Mouse (Mus musculus) adrenal gland, postnatal 25 days (tissue): Measurements from ENCODE around the gene Prkn. TPM values are rescaled to one million over a fixed set of nuclear protein-coding genes. Genes with fewer than 3 reads are reported as not detected.

Experiments
- DNase-seq: peaks from one replicate; pipeline ENCODE4 v3.0.0; 2021; ENCODE audit warnings: mixed read lengths
- total RNA-seq: library from RNA; stranded (reverse); gene quantifications from 2 replicates; pipeline ENCODE4 v1.2.3, GENCODE M21; 2021

Prkn gene
- total RNA-seq, 1 experiment from 2014 or later = 10.1 TPM

DNA sequence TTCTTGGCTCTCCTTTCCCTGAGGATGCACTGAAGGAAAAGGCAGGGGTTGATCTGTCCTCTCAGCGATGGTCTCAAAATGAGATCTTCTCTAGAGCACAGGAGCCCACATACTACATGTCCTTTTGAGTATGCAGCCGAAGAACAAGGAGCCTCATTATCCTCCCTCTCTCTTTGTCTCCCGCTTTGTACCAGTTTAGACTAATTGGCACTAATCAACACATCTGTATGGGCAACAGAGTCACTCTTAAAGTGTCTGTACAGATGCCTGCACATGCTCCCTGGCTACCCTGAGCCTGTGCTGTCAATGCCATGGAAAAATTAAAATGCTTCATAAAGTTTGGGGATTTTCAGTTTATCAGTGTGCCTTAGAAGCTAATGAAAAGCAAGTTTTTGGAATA, 924.9 kb downstream of the Prkn start:
- DNase-seq = no peak

DNA sequence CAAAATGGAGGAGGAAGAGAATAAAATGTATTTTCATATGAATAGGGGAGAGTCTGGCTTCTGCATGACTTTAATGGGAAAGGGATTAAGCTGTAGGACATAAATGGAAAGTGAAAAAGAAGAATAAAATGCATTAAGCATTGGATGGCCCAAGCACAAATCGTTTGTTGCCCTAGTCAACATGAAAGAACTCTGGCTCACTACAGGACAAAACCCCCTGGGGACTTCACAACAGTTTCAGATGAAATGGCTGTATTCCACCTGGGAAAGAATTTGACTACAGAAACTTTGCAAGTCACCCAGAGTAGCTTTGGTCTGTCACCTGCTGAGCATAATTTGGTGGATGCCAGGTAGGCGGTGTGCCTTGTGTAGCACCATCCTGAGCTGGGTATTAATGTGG, 925.4 kb downstream of the Prkn start:
- DNase-seq = no peak

DNA sequence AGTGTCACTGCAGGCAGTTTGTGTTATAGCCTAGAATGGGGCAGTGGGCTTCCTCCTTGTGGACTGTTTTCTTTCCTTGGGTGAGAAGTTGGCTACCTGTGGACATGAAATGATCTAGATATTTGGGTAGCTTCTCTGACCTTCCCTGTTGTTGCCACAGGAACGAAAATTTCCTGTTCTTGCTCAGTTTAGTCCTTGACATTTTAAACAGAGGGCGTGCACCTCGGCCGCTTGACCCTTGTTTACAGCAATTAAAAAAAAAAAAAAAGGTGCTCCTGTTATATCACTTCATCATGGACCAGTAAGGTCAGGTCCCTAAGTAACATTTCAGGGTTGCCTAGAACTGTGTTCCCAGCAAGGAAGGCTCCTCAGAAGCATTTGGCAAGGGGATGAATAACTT, 927.1 kb downstream of the Prkn start:
- no peak for DNase-seq

DNA sequence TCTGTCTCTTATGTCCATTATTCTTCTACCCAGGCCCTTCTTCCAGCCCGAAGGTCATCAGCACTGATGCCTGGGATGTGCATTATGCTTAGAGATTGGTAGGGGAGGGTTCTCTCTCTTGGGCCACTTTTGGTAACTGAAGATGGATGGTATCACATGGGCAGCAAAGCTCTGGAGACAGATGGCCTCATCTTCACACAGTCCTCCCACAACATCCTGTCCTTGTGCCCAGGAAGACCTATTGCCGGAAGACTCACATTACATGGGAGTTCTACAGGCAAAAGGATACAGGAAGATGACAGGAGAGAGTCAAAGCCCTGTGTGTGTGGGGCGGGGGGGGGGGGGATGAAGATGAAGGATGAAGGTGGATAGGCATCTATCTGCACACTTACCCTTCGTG, 928.2 kb downstream of the Prkn start:
- DNase-seq = no peak

DNA sequence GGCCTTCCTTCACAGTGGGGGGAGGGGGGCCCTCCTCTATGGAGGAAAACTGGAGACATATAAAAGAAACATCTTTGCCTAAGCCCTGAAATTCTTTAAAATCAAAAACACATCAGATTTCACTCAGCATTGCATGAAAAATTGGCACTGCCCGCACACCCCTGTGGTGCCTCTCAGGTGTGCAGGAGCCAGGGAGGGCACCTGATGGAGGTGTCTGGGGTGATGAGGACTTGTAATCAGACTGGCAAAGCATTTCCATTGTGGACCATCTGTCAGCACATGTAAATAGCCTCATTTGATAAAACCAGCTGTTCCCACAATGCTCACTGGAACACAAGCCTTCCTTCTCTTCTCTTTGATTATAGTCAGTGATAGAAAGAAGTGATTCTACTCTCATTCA, 928.8 kb downstream of the Prkn start:
- no peak for DNase-seq

DNA sequence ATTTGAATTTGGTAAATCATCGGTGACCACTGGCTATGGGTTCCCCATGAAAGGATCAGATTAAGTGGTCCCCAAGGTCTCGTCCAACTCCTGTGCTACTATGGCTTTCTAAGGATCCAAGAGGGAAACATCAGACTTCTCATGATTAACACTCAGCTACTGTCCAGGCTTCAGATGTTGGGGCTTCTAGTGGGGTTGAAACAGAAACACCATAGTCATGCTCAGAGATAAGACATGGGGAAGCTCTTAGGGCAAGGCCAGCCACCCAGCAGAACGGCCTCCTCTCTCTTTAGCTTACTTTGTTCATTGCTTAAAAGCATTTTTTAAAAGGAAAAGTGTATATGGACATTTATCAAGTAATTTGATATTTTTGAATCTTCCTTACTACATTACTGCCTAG, 929.3 kb downstream of the Prkn start:
- DNase-seq = no peak

DNA sequence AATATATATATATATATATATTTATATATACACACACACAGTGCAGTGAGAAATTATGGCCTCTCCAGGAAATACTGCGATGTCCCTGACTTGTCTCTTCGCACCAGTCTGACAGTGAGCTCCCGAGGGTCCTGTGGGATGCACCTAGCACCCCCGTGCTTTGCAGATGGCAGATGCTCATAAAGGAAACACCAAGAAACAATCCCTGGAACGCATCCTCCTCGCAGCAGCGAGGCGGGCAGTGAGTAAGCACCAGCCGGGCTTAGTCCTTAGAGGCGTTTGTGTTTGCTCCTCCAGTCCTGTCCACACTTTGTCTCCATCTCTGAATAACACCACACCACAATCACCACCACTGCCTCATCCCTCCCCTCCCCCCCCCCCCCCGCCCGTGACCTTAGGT, 939.4 kb downstream of the Prkn start:
- DNase-seq = no peak

DNA sequence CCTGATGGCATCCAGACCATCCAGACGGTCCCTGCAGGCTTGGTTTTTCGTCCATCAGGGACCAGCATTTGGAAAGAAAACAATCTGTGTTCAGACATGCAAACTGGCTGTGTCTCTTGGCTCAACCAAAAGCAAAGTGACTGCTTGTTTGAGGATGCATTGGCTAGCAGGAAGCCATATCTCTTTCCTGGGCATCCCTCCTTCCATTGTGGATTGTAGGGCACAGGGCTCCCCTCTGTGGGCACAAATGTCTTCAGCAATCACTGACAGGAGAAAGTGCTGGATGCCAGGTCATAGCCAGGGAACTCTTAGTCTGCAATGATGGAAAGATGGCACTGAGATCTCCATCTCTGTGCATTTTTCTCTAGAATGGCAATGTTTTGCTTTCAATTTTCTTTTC, 939.8 kb downstream of the Prkn start:
- no peak for DNase-seq

DNA sequence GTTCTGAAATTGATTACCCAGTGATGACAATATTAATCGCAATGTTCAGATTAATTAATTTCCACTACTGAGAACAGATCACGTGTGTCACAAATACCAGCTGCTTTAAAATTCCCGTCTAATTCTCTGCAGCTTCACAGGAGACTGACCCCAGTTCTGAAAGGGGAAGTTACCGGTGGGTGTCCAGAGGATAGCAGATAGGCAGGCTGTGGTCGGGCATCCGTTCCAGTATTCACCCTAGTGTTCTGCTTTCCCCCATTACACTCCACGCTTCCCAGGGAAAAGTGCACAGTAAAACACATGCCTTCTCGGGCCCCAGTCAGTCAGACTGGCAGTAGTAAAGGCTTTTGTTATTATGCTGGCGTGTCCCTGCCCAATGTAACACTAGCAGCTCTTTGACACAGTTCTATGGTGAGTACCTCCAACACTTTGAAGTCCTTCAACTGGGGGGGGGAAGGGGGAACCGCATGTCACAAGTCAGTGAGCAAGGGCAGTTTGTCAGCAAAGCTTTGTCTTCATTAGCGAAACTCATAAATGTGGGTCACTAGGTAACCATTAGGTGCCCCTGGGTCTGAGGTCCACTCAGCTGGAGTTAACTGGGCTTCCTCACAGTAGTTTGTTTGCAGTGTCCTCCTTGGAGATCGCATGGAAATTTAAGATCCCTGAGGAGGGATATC, 940.8 kb downstream of the Prkn start:
- no peak for DNase-seq

DNA sequence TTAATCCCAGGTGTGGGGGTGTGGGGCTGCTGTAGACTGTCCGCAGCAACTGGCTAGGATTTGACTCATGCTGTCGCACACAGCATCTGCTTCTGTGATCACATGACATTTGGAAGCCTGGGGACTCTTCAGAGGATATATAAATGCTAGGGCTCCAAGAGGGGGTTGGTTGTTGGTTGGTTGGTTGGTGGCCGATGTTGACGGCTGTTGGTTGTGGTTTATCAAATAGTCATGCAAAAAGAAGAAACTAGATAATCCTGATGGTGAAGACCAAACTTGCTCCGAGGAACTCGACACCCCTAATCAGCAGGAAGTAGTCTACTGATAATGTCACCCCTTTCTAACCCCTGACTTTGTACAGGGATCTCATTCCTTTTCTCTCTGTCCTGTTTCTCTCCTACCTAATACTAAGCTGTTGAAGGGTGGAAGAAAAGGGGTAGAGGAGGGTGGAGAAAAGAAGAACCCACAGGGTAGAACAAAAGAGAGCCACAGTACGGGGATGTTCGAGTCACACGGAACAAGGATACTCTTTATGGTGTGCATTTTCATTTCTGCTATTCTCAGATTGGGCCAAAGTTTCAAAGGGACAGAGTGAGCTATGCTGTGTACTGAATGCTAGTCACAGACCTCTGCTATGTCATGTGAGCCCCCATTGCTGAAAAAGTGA, 948.2 kb downstream of the Prkn start:
- no peak for DNase-seq

DNA sequence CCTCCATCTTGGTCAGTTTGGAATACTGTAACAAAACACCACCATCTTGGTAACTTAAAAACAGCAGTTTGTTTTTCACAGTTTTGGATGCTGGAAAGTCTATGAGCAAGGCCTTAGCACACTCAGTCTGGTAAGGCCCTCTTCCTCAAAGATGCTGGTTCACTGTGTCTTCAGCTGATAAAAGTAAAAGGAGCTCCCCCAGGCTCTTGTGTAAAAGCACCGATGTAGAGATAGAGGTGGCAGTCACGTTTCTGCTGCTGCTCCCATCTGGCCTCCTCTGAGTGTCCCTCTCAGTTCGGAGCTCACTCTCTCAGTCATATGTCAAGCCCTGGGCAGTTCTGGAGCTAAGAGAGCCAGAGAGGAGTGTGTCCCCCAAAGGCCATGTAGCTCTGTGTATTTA, 955.8 kb downstream of the Prkn start:
- no peak for DNase-seq

DNA sequence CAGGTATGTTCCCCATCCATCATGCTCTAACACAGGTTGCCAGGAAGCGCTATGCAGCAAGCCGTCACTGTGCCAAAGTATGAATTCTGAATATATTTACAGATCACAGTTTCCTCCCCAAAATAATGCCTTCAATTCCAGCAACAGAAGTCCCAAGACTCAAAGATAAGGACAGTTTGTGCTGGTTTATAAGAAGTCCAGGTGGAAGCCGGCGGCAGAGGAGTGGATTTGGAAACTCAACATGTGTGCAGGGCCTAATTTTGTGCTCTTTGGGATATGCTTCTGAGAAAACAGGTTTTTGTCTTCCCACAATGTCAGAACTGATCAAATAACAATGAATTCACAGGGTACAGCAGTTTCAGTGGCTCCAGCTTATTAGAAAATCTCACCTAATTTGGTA, 961.0 kb downstream of the Prkn start:
- no peak for DNase-seq

DNA sequence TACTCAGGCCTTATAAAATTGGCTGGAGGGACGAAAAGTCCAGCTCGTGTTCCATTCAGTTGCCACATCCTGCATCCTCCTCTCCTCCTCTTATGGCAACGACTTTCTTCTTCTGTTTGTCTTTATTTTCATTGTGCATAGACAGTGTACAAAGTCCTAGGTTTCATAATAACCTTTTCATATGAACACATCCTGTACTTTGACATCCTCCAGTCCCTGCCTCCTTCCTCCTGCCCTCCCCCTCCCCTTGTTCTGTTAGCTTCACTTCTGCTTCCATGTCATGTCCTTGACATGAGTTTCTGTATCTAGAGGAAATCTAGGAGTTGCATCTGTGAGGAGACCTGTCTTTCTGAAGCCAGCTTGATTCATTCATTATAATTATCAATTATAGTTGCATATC, 967.1 kb downstream of the Prkn start:
- no peak for DNase-seq

DNA sequence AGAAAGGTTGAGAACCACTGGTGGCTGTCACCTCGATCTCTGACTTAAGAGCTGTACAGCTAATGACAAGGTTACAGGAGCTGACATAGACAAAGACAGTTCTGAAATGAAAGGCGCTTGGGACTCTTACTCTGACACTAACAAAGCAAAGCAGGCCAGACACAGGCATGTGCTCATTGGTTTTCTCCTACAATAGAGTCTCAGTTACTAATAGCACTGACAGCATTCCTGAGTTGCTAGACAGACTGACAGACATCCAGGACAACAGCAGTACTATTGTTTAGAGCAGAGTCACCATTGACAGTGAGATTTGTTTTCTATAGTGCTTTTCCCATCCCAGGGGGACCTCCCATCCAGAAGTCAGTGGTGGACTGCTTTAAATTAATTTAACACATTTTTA, 977.7 kb downstream of the Prkn start:
- no peak for DNase-seq

DNA sequence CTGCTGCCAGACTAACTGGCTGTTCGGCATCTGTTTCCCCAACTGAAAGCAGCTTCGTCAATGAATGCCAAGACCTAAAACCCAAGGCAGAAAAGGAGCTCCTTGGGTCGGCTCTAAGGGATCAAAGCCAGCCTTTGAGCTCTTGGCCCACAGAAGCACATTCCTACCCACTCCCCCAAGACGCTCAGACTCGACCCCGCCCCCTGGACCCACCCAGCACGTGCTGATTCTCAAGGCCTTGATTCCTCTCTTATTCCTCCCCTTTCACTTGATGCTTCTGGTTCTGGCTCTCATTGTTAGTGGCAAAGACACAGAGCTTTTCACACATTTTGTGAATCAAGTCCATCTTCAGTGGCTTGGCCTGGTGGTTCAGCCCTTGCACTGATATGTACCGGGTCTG, 979.3 kb downstream of the Prkn start:
- DNase-seq = no peak

DNA sequence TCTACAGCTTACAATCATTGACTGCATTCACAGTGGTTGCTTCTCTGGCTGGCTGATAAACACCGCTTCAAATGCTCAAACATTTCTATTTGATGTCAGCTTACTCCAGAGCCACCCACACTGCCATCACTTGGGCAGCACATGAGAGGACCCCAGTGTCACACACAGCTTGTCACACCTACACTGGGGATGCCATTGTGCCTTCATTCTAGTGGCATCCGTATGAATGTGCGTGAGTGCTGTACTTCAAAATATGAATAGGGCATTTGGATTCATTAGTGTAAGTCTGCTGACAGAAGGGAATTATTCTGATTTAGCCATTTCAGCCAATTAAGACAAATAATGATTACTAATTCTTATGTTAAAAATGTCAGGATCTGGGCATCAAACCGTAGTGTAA, 980.6 kb downstream of the Prkn start:
- DNase-seq = no peak

DNA sequence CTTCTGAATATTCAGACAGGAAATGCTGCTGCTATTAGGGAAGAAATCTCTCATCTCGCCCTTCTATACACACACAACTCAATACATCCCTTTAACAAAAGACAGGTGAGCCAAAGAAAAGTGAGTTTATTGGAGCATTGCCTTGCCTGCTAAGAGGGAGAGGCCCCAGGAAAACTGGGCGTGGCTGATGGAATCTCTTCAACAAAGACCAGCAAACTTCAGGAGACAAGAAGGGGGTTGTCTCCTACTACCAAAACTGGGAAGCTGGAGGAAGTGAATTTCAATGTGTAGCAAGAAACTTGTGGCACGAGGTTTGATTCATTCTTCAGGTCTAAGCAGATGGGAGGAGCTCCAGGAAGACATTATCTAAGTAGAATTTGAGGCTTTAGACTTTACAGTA, 989.3 kb downstream of the Prkn start:
- no peak for DNase-seq

DNA sequence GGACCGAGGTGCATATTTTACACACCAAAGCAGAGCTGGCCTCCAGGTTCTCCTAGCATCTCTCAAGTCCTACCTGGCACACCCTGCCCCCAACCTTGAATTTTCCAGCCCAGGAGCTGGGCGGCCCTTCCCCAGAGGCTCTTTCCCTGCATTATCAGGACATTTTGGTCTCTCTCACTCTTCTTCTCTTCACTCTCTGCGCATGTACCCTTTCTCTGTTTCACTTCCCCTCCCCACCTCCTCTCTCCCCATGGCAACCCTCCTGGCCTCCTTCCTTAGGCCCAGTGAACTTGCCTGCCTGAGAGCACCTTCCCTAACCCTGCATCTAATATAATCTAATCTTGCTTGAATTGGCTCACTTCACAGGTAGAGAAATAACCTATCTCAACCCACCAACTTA, 996.9 kb downstream of the Prkn start:
- DNase-seq = no peak

DNA sequence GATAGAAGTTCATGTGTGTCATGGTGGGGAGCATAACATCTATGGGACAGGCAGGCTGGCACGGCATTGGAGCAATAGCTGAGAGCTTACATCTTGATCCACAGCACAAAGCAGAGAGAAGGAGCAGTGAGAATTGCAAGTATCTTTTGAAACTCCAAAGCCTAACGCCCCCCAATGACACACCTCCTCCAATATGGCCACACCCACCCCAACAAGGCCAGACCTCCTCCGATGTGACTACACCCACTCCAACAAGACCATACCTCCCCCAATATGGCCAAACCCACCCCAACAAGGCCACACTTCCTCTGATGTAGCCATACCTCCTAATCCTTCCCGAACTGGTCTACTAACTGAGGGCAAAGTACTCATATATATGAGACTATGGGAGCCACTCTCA, 1004.3 kb downstream of the Prkn start:
- no peak for DNase-seq

DNA sequence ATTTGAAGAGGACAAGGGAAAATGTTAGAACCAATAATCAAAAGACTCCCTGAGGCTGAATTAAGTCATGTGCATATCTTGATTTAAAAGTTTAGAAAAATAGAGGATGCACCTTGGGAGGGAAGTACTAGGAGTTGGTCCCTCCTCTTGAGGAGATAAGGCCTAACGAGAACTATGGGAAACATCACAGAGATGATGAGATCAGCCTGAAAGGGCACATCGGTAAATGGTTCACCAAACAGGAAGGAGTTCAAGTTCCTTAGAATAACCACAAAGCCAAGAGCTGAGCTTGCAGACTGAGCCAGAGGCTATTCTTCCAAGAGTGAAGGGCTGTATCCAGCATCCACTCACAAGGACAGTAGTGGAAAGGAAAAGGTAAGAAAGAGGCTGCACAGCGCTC, 1004.8 kb downstream of the Prkn start:
- no peak for DNase-seq

DNA sequence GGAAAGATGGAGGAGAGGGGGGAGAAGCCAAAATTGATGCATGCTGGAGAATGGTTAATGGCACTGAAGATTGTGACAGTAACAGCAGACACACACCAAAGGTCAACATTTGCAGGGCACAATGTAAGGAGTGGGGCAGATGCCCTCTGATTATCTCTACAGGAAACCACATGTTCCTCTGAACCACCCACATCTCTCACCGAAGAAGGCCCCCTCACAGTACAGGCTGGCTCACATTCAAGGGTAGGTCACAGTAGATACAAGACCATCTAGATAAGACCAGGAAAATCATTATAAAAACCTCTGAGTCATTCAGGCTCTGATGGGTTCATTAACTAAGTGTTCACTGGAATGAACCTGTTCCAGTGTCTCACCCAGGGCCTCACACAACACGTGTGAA, 1005.3 kb downstream of the Prkn start:
- no peak for DNase-seq

DNA sequence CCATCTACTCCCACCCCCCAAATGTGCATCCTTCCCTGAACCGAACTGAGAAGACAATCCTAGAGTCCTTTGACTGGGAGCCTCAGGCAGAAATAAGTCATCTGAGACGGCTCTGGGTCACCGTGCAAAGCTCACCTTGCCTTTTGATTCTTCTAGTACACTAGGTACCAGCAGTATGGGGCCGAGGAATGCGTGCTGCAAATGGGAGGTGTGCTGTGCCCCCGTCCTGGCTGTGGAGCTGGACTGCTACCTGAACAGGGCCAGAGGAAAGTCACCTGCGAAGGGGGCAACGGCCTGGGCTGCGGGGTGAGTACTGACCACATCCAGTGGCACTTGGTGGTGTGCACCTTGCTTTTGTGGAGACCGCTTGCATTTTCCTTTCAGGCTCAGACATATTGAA, 1014.4 kb downstream of the Prkn start:
- no peak for DNase-seq

DNA sequence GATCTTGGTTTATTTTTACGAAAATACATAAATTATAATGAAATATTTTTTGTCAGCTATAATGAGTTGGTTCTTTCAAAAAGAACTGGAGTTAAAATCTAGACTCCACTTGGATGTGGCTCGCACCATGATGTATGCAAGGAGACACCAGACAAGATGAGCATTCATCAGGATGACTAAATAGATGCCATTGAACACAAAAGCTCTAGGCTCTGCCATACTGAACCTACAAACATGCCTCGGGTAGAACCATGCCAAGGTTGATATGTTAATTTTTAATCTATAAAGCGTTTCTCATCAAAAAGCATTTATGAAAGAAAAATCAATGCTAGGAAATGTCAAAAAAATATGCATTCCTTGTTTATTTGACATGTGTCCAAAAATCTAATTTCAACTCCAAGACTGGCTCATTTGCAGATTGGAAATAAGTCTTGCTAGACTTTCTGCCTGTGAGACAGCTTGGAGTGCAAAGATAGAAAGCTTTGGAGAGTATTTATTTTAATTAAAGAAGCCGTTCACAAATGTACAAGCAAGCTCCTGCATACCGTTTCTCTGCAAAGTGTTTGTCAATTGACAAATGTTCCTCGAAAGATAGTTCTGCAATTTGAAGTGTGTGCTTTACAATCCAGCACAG, 1018.7 kb downstream of the Prkn start:
- no peak for DNase-seq

DNA sequence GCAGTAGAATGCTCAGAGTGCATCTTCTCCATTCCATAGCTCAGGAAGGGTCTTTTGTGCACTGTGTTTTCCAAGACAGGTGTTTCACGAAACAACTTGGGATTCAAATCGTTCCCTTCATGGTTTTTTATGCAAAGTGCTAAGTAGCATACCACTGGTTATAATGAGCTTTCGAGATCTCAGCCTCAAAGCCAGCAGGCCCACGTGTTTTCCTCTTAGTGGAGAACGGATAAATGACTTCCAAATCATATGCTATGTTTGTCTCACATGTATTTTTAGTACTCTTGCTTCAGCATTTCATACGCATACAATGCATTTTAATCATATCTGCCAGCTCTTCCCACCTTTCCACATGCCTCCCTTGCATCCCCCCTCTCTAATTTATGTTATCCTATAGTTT, 1021.0 kb downstream of the Prkn start:
- no peak for DNase-seq
